Mouse (Mus musculus) left cerebral cortex, postnatal 14 days (tissue): ENCODE data around the gene Duox1. TPM values are rescaled to one million over a fixed set of nuclear protein-coding genes. Genes with fewer than 3 reads are reported as not detected.
"Not testable (repeated sequence)": the region's sequence is repeated elsewhere in the genome, so short reads cannot be mapped to it uniquely, and the experiment has no call there.

ENCODE experiments used
- DNase-seq, 2 experiments: peaks; one replicate each; pipeline ENCODE4 v3.0.0; 2021 to 2022; ENCODE audit warnings: low spot score in 2 of 2, mixed read lengths in 1 of 2
- intact Hi-C: fragments of 180-260 bp; cut with DNase I; formaldehyde crosslinking; loops from one replicate; pipeline ENCODE4 v1.15.1; 2025
- total RNA-seq, 2 experiments: library from RNA; stranded (reverse); gene quantifications; 2 replicates each; pipeline ENCODE4 v1.2.3; 2021

Gene Duox1
- total RNA-seq, 2 experiments from 2014 or later: 0.07 to 0.15 TPM

DNA sequence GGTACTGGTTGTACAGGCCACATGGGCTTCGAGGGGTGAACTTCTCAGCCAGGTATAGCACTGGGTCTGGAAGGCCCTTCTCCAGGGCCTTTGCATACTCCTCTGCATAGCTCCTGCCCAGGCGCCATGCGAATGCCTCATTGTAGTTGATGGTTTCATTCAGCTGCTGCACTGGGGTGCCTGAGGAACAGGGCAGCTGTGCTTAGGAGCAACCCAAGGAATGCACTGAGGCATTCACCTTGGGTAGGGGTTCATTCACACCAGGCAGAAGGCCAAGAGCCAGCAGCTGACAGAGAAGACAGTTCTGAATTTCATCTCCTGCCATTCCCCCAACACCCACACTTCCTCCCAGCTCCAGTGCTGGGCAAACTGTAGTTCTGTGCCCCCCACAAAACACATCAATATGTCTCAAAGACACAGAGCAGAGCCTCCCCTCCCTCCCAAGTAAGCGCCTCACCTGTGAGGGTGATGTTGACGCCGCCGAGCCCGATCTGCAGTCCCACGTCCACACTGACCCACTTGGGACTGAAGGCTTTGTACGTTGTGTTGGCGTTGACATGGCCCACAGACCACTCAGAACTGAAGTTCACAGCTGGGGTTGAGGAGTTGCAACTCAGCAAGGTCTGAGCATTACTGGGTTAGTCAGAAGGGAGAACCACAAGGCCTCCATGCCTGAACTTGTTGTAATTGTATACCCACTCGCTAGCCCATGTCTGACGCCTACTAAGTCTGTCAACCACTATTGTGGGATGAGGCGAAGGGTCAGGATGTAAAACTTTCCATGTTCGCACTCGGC lies 10.2 kb upstream of the Duox1 start:
- intact Hi-C loops: loop anchor here (10.0 kb wide), 1 partner anchor 250 kb away; no protein-coding TSS in a partner anchor
- no peak for DNase-seq

DNA sequence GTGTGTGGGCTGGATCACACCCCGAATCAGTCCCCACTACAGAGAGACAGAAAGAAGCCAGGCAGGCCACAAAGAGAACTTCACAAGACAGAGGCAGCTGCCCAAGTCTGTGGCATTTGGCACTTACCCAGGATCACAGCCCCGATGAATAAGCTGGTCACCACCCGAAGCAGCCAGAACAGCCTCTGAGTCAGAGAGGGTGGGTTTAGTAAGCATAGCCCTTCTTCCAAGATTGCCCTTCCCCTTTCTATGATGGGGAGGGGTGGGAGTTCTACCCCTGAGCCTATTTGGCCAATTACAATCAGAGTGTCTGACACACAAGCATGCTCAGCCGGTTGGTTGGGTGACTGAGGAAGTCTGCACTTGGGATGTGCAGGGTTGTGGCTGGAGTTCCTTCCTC lies 9.3 kb upstream of the Duox1 start:
- peak; percentile 24 to 34 for DNase-seq
- intact Hi-C loops: loop anchor here (10.0 kb wide), 1 partner anchor 249 kb away; no protein-coding TSS in a partner anchor

GRCm38 (mm10) chr2:122309647-122310046 lies 5.8 kb upstream of the Duox1 start:
- intact Hi-C loops: loop anchor here (5.0 to 10.0 kb wide), 2 partner anchors 68 to 245 kb away; no protein-coding TSS in a partner anchor
- DNase-seq: no peak

GRCm38 (mm10) chr2:122311561-122311960 lies 3.9 kb upstream of the Duox1 start:
- DNase-seq: no peak
- intact Hi-C loops: loop anchor here (5.0 kb wide), 1 partner anchor 66 kb away; no protein-coding TSS in a partner anchor

GRCm38 (mm10) chr2:122312722-122313417 lies 2.6 kb upstream of the Duox1 start:
- intact Hi-C loops: loop anchor here (5.0 kb wide), 1 partner anchor 64 kb away; no protein-coding TSS in a partner anchor
- peak; percentile 60 to 63 for DNase-seq

DNA sequence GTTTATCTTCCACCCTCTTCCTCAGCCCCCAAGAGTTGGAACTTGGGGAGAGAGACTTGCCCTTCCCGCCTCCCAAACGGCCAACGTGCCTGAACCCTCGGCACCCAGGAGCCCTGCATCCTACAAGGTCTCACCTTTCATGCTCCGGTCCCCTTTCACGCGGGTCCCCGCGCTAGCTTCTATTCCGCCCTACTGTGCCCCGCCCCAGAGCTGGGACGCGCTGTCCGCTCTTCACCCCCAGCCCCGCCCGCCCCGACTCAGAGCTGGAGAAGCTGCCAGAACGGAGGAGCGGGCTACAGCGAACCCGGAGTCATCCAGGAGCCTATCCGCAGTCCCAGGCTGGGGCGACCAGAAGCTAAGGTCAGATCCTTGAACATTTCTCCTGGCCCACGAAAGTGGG lies 1.9 kb upstream of the Duox1 start, which contains the start of gene Duoxa1:
Gene Duoxa1 (minus strand): TSS at position 195 of the 400 bp plus-strand sequence.
- intact Hi-C loops: loop anchor here (5.0 kb wide), 1 partner anchor 64 kb away; no protein-coding TSS in a partner anchor
- DNase-seq: no peak

DNA sequence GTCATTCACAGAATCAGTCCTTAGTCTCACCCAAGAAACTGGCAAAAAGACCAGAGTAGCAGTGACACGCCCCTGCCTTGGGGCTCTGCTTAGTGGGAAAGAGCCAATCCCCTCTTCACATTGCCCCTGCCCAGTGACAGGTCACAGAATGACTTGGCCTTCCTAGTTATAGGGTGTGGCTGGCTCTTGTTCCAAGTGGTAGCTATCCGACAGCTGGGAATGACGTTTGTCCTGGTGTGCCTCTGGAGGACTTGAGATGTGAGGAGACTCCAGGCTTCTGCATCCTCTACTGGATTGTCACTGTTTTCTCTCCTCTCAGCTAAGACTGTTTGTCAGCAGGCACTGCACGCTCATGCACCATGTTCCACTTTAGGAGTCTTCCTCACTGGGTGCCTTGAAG lies 1.9 kb downstream of the Duox1 start:
- intact Hi-C loops: no loop called here
- no peak for DNase-seq

GRCm38 (mm10) chr2:122323960-122324359 lies 8.5 kb downstream of the Duox1 start:
- DNase-seq: no peak
- intact Hi-C loops: no loop called here

DNA sequence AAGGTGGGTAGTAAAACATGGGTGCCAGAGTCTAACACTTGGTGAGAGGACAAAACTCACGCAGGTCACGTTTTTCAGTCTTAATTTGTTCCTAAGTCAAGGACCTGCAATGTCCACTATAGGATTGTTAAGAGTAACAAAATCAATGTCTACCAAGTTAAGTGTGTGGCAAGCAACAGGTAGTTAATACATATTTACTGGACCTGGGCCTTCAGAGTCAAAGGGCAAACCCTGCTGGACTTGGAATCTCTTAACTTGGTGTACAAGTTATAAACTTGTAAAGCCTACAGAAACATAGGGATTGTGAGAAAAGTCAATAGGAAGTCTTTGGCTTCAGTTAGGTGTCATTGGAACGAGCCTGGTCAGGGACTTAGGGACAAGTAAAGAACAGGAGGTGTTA lies 9.1 kb downstream of the Duox1 start:
- DNase-seq: no peak
- intact Hi-C loops: no loop called here

GRCm38 (mm10) chr2:122325361-122325760 lies 9.9 kb downstream of the Duox1 start:
- intact Hi-C loops: no loop called here
- no peak for DNase-seq

- intact Hi-C loops: no loop called here
Measured at GRCm38 (mm10) chr2:122327986-122328385, 12.5 kb downstream of the Duox1 start.

DNA sequence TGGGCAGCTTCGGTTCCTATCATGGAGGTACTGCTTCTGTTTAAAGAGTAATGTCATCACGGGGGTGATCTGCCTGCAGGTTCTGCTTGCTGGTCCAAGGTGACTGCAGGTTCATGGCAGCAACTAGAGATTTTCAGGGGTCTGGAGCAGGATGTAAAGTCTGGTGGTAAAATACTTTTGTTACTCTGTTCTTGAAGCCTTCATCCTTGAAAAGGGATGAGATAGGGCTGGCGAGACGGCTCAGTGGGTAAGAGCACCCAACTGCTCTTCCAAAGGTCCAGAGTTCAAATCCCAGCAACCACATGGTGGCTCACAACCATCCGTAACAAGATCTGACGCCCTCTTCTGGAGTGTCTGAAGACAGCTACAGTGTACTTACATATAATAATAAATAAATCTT lies 14.8 kb downstream of the Duox1 start:
- intact Hi-C loops: not testable (repeated sequence)

More at GRCm38 (mm10) chr2:122327986-122328385, 12.5 kb downstream of the Duox1 start:
- DNase-seq: no peak

GRCm38 (mm10) chr2:122332222-122332621 lies 16.8 kb downstream of the Duox1 start:
- intact Hi-C loops: no loop called here
- no peak for DNase-seq

More for the DNA sequence above, 14.8 kb downstream of the Duox1 start:
- DNase-seq: not testable (repeated sequence)

DNA sequence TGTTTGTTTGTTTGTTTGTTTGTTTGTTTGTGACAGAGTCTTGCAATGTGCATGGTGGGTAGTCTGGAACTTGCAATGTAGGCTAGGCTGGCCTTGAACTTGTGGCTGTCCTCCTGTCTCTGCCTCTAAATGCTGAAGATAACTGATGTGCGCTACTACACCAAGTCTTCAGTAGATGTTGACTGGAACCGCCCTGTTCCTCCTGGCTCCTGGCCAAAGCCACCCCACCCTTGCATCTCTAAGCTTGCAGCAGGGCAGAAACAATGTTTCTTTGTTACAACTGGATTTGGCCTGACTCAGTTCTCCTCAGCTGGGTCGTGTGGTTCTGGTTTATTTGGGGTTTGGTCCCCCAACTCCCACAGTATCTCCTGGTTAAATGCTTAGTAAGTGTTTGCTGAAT lies 18.7 kb downstream of the Duox1 start:
- no peak for DNase-seq
- intact Hi-C loops: no loop called here

DNA sequence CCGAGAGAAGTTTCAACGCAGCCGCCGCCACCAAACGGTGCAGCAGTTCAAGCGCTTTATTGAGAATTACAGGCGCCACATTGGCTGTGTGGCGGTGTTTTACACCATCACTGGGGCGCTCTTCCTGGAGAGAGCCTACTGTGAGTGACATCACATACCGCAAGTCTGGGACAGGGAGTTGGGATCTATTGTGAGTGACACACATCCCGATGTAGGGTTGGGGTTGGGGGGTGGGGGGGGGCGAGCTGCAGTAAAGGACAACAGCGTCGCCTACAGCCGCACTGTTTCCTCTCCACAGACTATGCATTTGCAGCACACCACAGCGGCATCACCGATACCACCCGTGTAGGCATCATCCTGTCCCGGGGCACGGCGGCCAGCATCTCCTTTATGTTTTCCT lies 21.8 kb downstream of the Duox1 start:
- DNase-seq: no peak
- intact Hi-C loops: no loop called here

DNA sequence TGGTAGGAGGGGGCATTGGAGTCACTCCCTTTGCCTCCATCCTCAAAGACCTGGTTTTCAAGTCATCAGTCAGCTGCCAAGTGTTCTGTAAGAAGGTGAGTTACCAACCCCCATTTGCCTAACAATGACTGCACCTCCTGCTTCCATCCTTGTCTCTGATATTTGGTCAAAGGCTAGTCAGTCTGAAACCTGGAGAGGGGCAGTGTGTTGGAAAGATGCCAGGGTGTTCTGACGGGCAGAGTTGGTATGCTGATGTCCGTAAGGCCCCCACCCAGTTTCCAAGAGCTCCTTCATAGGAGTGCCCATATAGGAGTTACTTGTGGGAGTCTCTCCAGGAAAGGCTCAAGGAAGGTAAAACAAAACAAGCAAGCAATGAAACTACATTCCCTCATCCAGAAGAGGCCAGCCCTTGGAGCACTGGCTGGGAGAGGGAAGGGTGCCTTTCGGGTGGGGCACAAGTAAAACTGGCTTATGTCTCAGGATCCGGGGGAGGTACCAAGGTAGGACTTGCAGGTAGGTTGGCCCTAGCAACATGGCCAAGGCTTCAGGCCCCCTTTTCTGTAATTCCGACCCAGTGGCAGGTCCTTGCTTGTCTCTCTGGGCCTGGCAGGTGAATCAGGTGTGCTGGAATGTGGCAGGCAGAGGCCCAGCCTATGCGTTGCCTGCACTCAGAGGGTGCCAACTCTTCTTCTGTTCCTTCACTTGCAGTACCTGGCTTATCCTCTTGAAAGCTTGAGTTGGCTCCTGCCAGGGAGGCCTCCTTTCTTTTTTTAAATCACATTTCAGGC lies 29.8 kb downstream of the Duox1 start:
- no peak for DNase-seq
- intact Hi-C loops: no loop called here

DNA sequence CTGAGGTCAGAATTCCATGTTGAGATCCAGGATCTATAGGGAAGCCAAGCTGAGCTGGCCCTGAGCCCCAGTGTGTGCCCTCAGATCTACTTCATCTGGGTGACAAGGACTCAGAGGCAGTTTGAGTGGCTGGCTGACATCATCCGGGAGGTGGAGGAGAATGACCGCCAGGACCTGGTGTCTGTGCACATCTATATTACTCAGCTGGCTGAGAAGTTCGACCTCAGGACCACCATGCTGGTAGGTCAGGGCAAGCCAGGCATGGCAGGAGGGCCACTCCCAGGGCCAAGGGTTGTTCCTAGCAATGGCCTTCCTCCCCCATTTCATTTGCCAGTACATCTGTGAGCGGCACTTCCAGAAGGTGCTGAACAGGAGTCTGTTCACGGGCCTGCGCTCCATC lies 30.7 kb downstream of the Duox1 start:
- DNase-seq, intact Hi-C loops: not testable (repeated sequence)

DNA sequence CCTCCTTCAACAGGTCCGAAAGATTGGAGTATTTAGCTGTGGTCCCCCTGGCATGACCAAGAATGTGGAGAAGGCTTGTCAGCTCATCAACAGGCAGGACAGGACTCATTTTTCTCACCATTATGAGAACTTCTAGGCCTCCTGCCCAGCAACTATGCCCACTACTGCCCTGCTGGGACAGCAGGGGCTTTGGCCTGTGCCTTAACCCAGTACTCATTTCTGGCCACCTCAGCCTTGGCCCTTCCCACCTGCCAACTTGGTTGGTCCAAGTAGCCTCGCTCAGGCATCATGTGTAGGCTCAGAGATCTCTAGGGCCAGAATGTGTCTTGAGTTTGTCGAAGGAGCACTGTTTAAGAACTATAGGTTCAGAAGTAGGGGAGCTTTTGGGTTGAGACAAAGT lies 31.8 kb downstream of the Duox1 start:
- no peak for DNase-seq
- intact Hi-C loops: no loop called here

GRCm38 (mm10) chr2:122348531-122349131 lies 33.2 kb downstream of the Duox1 start:
- intact Hi-C loops: loop anchor here (2.0 kb wide), 1 partner anchor 20 kb away; the partner anchor contains the start of gene Shf
- peak; percentile 87 to 88 for DNase-seq
